Mouse (Mus musculus) stomach, postnatal 0 days (tissue): ENCODE measurements around the gene 9430015G10Rik. TPM values are rescaled to one million over a fixed set of nuclear protein-coding genes. Genes with fewer than 3 reads are reported as not detected.

ENCODE experiments used
- ATAC-seq: fragments of 200-750 bp; cut with Nextera tagmentation; 2 replicates; pipeline ENCODE4 v1.8.0; 2017; ENCODE audit not compliant: low FRiP score, low TSS enrichment
- DNase-seq: peaks from one replicate; pipeline ENCODE4 v3.0.0-alpha.2; 2016; ENCODE audit warnings: low spot score
- H3K27ac ChIP-seq: fragments of 300-500 bp; sonication (generic); replicated peaks from 2 replicates; pipeline ENCODE4 v1.5.1; 2014; ENCODE audit warnings: mild to moderate bottlenecking, control low read depth
- H3K27me3 ChIP-seq: fragments of 300-500 bp; sonication (generic); 2 replicates; pipeline ENCODE4 v1.6.1; 2014; ENCODE audit warnings: low read length; ENCODE audit not compliant: control insufficient read depth, insufficient read depth
- H3K36me3 ChIP-seq: fragments of 300-500 bp; sonication (generic); 2 replicates; pipeline ENCODE4 v1.6.1; 2014; ENCODE audit warnings: low read length, mixed read lengths; ENCODE audit not compliant: control insufficient read depth, insufficient read depth
- H3K4me1 ChIP-seq: fragments of 300-500 bp; sonication (generic); replicated peaks from 2 replicates; pipeline ENCODE4 v1.6.1; 2014; ENCODE audit warnings: antibody characterized with exemption; ENCODE audit not compliant: control insufficient read depth, insufficient read depth
- H3K4me2 ChIP-seq: fragments of 300-500 bp; sonication (generic); replicated peaks from 2 replicates; pipeline ENCODE4 v1.6.1; 2014; ENCODE audit warnings: low read depth, mild to moderate bottlenecking, control low read depth, moderate library complexity
- H3K4me3 ChIP-seq: fragments of 300-500 bp; sonication (generic); 2 replicates; pipeline ENCODE4 v1.5.1; 2014; ENCODE audit warnings: low read depth, low read length, control low read depth
- H3K9ac ChIP-seq: fragments of 300-500 bp; sonication (generic); 2 replicates; pipeline ENCODE4 v1.6.1; 2014; ENCODE audit warnings: mild to moderate bottlenecking, low read length, control low read depth, mixed read lengths
- H3K9me3 ChIP-seq: fragments of 300-500 bp; sonication (generic); 2 replicates; pipeline ENCODE4 v1.6.1; 2016; ENCODE audit warnings: low read length; ENCODE audit not compliant: control insufficient read depth
- CTCF ChIP-seq: IDR thresholded peaks from 2 replicates; pipeline ENCODE4 v1.5.1; 2016; ENCODE audit warnings: antibody characterized with exemption, low read depth, mild to moderate bottlenecking, moderate library complexity
- EP300 ChIP-seq: optimal IDR thresholded peaks from 2 replicates; pipeline ENCODE3; 2016; ENCODE audit warnings: antibody characterized with exemption
- WGBS: fragments of 180-500 bp; shearing (Covaris S2); extraction: QIAGEN DNeasy Blood & Tissue Kit; methylation state at CpG from one replicate; pipeline ENCODE4 v1.1.7; 2014; 5-methylcytosine and 5-hydroxymethylcytosine counted together
- polyA plus RNA-seq: library from polyadenylated mRNA; unstranded; fragments of >200 nt; fragmentation: Nextera tagmentation; extraction: Ambion mirVana; gene quantifications from 2 replicates; pipeline ENCODE4 v1.2.1, GENCODE M21; 2015

9430015G10Rik gene
- polyA plus RNA-seq, 1 experiment from 2014 or later, result 5.4 TPM

DNA sequence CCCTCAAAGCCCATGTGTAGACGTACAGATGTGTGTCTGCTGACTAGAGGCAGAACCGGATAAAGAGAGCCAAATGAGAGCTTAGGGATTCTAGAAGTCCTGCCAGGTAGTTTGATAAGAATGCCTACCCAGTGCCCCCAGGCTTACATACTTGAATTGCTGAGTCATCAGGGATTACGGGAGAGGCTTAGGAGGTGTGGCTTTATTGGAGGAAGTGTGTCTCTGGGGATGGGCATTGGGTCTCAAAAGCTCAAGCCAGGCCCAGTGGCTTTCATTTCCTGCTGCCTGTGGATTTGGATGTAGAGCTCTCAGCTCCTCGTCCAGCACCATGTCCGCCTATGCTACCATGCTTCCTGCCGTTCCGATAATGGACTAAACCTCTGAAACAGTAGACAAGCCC, 17.1 kb downstream of the 9430015G10Rik start:
- no peak for TF ChIP-seq CTCF
- TF ChIP-seq EP300, result no peak
- WGBS, result 75% methylated on average over 7 of the region's 7 CpGs
- H3K4me1 ChIP-seq, result no peaks in the 10 kb centered on the region
- no peak overlapping the region for H3K27ac ChIP-seq
- peaks cover 3% of the 10 kb centered on the region for H3K36me3 ChIP-seq
- H3K4me2 ChIP-seq, result no peak overlapping the region
- no peak for ATAC-seq
- H3K9me3 ChIP-seq, result no peaks in the 10 kb centered on the region
- H3K9ac ChIP-seq, result no peak overlapping the region
- no peak overlapping the region for H3K4me3 ChIP-seq
- DNase-seq, result no peak
- no peaks in the 10 kb centered on the region for H3K27me3 ChIP-seq

DNA sequence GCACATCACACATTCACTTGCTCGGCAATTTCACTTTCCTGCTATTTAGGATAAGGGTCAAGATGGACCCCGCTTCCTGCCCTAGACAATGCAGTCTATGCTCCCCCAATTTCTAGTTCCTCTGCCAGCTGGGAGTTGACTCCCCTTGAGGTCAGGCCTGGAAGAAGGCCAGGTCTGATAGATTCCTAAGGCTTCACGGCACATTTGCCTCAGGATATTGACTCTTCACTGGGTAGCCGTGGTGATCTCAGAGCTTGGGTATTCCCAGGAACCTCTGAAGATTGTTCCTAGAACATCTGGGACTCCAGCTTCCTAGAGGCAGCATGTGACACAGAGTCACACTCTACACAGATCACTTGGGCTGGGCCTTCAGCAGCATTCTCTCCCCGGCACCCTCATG, 19.0 kb downstream of the 9430015G10Rik start:
- H3K4me2 ChIP-seq, result no peak overlapping the region
- DNase-seq, result no peak
- no peaks in the 10 kb centered on the region for H3K27me3 ChIP-seq
- TF ChIP-seq EP300, result no peak
- no peak for TF ChIP-seq CTCF
- ATAC-seq, result no peak
- no peaks in the 10 kb centered on the region; the same call in 1 of the 2 replicates for H3K36me3 ChIP-seq
- no peaks in the 10 kb centered on the region for H3K9me3 ChIP-seq
- no peak overlapping the region for H3K4me3 ChIP-seq
- no peak overlapping the region for H3K9ac ChIP-seq
- H3K27ac ChIP-seq, result no peak overlapping the region
- WGBS, result 71% methylated on average over 5 of the region's 5 CpGs
- H3K4me1 ChIP-seq, result no peaks in the 10 kb centered on the region

DNA sequence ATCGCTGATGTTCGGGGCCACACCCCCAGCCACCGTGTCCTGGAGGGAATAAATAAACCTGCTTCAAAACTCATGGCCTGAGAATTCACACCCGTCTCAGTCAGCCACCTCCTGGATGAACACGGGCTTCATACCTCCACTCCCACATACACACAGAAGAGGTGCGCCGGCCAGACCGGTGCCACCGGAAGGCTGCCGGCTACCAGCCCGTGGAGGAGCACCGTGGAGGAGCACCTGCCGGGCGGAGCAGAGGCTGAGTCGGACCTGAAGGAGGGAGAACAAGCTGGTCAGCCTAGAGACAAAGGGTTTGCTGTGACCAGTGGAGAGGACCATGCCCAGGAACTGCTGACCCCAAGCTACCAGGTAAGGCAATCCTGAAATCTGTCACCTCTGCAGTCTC, 20.7 kb downstream of the 9430015G10Rik start, which contains the start of gene Rnf223:
Rnf223 (plus strand) TSS at position 78 of the 400 bp plus-strand sequence.
- TF ChIP-seq CTCF (no peak), EP300 (no peak)
- ATAC-seq, result peak; percentile 54
- no peaks in the 10 kb centered on the region; the same call in 1 of the 2 replicates for H3K36me3 ChIP-seq
- no peak within 1 kb of the TSS for H3K9ac ChIP-seq
- no peak within 1 kb of the TSS for H3K4me2 ChIP-seq
- DNase-seq, result peak; percentile 61
- H3K4me3 ChIP-seq, result no peak within 1 kb of the TSS
- WGBS, result 48% methylated on average over 15 of the region's 15 CpGs
- H3K27ac ChIP-seq, result peak within 1 kb of the TSS; percentile 70
- no peaks in the 10 kb centered on the region for H3K27me3 ChIP-seq
- H3K4me1 ChIP-seq, result no peaks in the 10 kb centered on the region
- no peaks in the 10 kb centered on the region for H3K9me3 ChIP-seq

DNA sequence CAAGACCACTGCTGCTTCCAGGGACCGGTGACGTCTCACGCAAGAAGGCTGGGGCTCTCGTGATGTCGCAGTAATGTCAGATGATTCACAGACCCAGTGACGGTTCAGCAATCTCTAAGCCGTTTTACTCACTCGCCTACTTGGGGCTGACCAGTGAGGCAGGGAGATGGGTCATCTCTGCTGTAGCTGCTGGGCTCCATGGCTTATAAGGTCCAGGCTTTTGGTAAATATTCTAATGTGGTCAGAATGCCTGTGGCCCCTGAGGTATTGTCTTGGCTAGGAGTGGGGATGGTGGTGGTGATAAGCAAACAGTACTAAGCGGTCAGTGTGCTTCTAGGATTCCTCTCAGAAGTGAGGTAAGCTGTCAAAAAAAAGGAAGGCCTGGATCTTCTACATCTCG, 21.2 kb downstream of the 9430015G10Rik start:
- Histone ChIP-seq H3K9me3 (no peaks in the 10 kb centered on the region), H3K4me1 (no peaks in the 10 kb centered on the region), H3K4me3 (no peak overlapping the region), H3K4me2 (no peak overlapping the region), H3K36me3 (no peaks in the 10 kb centered on the region), H3K27ac (peak overlapping the region; percentile 70), H3K27me3 (no peaks in the 10 kb centered on the region), H3K9ac (no peak overlapping the region)
- DNase-seq (no peak), ATAC-seq (no peak)
- 80% methylated on average over 10 of the region's 10 CpGs for WGBS
- no peak for TF ChIP-seq CTCF
- no peak for TF ChIP-seq EP300

DNA sequence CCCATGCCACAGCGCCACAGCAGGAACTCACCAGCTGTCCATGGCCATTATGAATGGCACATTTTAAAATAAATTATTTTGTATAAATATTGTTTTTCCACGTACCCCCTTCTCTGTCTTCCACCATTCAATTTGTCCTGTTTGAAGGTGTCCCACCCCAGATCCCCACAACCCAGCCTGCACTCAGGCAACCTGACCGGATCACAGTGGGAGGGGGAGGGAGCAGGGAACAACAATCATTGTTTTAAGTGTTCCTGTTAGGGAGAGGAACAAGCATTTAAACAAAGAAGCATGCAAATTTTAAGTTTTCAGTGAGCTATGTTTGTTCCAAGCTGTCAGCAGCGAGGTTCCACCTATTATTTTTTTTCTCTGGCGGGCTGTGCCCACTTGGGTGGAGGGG, 23.6 kb downstream of the 9430015G10Rik start:
- no peaks in the 10 kb centered on the region for H3K9me3 ChIP-seq
- no peak overlapping the region for H3K4me2 ChIP-seq
- H3K4me1 ChIP-seq, result no peaks in the 10 kb centered on the region
- no peaks in the 10 kb centered on the region for H3K27me3 ChIP-seq
- DNase-seq, result no peak
- WGBS, result 53% methylated on average over 5 of the region's 5 CpGs
- H3K4me3 ChIP-seq, result no peak overlapping the region
- no peaks in the 10 kb centered on the region for H3K36me3 ChIP-seq
- 0 out of 2 replicates have a peak overlapping the region, but pooled peaks have one; percentile 18 for H3K27ac ChIP-seq
- no peak for TF ChIP-seq CTCF
- no peak for TF ChIP-seq EP300
- no peak for ATAC-seq
- H3K9ac ChIP-seq, result no peak overlapping the region

DNA sequence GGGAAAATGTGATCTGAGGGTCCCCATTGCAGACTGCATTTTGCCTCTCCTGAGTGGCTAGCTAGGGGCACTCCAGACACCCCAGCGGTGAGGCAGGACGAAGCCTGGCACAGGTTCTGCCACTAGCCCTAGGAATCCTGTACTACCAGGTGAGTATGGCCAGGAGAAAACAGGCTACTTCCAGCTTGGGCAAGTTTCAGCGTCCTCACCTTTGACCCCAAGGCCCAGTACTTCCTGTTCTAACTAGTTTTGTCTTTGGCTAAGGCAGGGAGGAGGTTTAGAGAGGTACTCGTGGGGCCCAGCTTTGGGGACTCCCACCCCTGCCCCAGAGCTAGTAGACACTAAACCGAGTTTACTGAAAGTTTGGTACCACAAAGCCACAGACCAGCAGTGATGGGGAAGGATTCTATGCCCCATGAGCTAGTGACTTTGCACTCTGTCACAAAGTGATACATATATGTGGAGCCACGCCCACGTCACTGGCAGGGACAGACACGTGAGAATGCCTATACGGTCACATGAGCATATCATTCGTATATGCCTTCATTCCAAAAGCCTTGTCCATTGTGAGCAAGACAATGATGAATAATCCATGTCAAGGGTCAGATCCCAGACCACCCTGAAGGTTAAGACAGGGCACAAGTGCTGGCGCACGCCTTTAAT, 24.3 kb downstream of the 9430015G10Rik start:
- no peak overlapping the region for H3K4me2 ChIP-seq
- DNase-seq (peak; percentile 44), ATAC-seq (peak; percentile 72)
- H3K9me3 ChIP-seq, result no peaks in the 10 kb centered on the region
- WGBS, result 66% methylated on average over 12 of the region's 12 CpGs
- H3K27me3 ChIP-seq, result no peaks in the 10 kb centered on the region
- no peaks in the 10 kb centered on the region for H3K36me3 ChIP-seq
- no peak overlapping the region for H3K9ac ChIP-seq
- 0 out of 2 replicates have a peak overlapping the region, but pooled peaks have one; percentile 18 for H3K27ac ChIP-seq
- no peak overlapping the region for H3K4me3 ChIP-seq
- H3K4me1 ChIP-seq, result no peaks in the 10 kb centered on the region
- no peak for TF ChIP-seq CTCF
- TF ChIP-seq EP300, result no peak
